Mouse (Mus musculus) urinary bladder, postnatal 10 days (tissue): Measurements from ENCODE around the gene Plin5.
A peak's percentile ranks its signal among the peaks of the same experiment; 100 is the strongest.
"Not testable (repeated sequence)": the region's sequence is repeated elsewhere in the genome, so short reads cannot be mapped to it uniquely, and the experiment has no call there.

ENCODE experiments used
- DNase-seq: peaks from one replicate; pipeline ENCODE4 v3.0.0; 2022; ENCODE audit warnings: low spot score

Gene Plin5

GRCm38 (mm10) chr17:56107736-56108135 is 9.7 kb downstream of the Plin5 start:
- DNase-seq: no peak

- DNase-seq: no peak
These were observed 10.4 kb downstream of the Plin5 start for GRCm38 (mm10) chr17:56106981-56107380.

- DNase-seq: not testable (repeated sequence)
These were observed 11.0 kb downstream of the Plin5 start for GRCm38 (mm10) chr17:56106436-56106835.

GRCm38 (mm10) chr17:56104821-56105220 is 12.6 kb downstream of the Plin5 start:
- DNase-seq: not testable (repeated sequence)

- no peak for DNase-seq
These were observed 13.7 kb downstream of the Plin5 start for GRCm38 (mm10) chr17:56103465-56104285.

- no peak for DNase-seq
These were observed 14.5 kb downstream of the Plin5 start for GRCm38 (mm10) chr17:56102927-56103326.

- no peak for DNase-seq
These were observed 15.2 kb downstream of the Plin5 start for GRCm38 (mm10) chr17:56102158-56102557.

GRCm38 (mm10) chr17:56100811-56101210 is 16.6 kb downstream of the Plin5 start:
- DNase-seq: no peak

- DNase-seq: no peak
These were observed 18.5 kb downstream of the Plin5 start for GRCm38 (mm10) chr17:56098711-56099572.

GRCm38 (mm10) chr17:56098180-56098579 is 19.2 kb downstream of the Plin5 start:
- DNase-seq: no peak

GRCm38 (mm10) chr17:56096883-56097282 is 20.5 kb downstream of the Plin5 start:
- DNase-seq: no peak

- no peak for DNase-seq
These were observed 24.6 kb downstream of the Plin5 start for GRCm38 (mm10) chr17:56092794-56093193.

- no peak for DNase-seq
These were observed 25.1 kb downstream of the Plin5 start for GRCm38 (mm10) chr17:56092312-56092711.

- no peak for DNase-seq
These were observed 36.4 kb downstream of the Plin5 start for GRCm38 (mm10) chr17:56080781-56081585.

GRCm38 (mm10) chr17:56079921-56080320 is 37.5 kb downstream of the Plin5 start:
- DNase-seq: no peak

GRCm38 (mm10) chr17:56078880-56079795 is 38.3 kb downstream of the Plin5 start, which contains the start of gene Hdgfl2:
Gene Hdgfl2, plus strand, starts transcription at chr17:56079634.
- DNase-seq: peak; percentile 96

- DNase-seq: not testable (repeated sequence)
These were observed 39.0 kb downstream of the Plin5 start for GRCm38 (mm10) chr17:56078361-56078760.

GRCm38 (mm10) chr17:56077523-56077922 is 39.9 kb downstream of the Plin5 start:
- DNase-seq: no peak

GRCm38 (mm10) chr17:56074827-56075208 is 42.6 kb downstream of the Plin5 start, which contains the start of gene Ubxn6:
Gene Ubxn6, minus strand, starts transcription at chr17:56075028.
- peak; percentile 91 for DNase-seq

GRCm38 (mm10) chr17:56074097-56074826 is 43.1 kb downstream of the Plin5 start:
- DNase-seq: peak; percentile 55
